Mouse (Mus musculus) thymus, postnatal 4 days (tissue): ENCODE data around the gene Smim17.
"Not testable (repeated sequence)": the region's sequence is repeated elsewhere in the genome, so short reads cannot be mapped to it uniquely, and the experiment has no call there.

Experiments
- DNase-seq: peaks from one replicate; pipeline ENCODE4 v3.0.0; 2021

Gene Smim17

GRCm38 (mm10) chr7:6397996-6398975 lies at the start of gene Smim17:
Smim17 (plus strand) TSS chr7:6398715.
- peak; percentile 73 for DNase-seq

DNA sequence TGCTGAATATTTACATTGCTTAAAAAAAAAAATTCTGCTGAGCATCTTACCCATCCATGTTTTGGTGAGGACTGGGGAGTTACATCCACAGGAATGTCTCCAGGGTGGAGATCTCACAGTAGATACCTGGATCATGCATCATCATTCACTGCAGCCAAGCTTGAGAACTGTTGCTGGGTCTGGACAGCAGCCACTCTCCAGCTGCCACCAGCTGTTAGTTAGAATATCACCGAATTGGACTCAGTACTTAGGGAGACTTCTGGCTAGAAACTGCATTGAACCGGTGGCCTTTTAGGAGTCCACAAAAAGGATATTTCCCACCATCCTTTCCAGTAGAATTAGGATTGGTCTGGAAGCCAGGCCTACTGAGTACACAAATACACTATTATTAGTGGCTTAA lies 40.4 kb upstream of the Smim17 start:
- DNase-seq = no peak

DNA sequence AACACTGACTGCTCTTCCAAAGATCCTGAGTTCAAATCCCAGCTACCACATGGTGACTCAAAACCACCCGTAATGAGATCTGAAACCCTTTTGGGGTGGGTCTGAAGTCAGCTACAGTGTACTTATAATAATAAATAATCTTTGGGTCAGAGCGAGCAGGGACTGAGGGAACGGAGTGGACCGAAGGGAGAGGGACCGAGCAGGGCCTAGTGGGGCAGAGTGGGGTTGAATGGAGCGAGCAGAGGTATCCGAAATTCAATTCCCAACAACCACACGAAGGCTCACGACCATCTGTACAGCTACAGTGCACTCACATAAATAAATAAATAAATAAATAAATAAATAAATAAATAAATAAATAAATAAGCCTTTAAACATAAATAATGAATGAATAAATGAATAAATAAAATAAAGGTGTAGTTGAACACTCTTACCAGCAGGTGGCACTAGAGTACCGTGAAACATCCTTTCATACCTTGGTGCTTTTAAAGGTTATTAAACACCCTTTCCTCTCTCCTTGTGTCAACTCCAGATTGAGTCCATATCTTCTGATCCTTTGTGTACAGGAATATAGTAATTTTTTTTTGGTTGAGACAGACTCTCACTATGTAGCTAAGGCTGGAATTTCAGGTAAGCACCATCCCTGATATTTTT lies 39.5 kb upstream of the Smim17 start:
- peak; percentile 16 for DNase-seq

GRCm38 (mm10) chr7:6360477-6361060 lies 37.9 kb upstream of the Smim17 start:
- DNase-seq = no peak

GRCm38 (mm10) chr7:6361756-6362155 lies 36.8 kb upstream of the Smim17 start:
- DNase-seq = no peak

DNA sequence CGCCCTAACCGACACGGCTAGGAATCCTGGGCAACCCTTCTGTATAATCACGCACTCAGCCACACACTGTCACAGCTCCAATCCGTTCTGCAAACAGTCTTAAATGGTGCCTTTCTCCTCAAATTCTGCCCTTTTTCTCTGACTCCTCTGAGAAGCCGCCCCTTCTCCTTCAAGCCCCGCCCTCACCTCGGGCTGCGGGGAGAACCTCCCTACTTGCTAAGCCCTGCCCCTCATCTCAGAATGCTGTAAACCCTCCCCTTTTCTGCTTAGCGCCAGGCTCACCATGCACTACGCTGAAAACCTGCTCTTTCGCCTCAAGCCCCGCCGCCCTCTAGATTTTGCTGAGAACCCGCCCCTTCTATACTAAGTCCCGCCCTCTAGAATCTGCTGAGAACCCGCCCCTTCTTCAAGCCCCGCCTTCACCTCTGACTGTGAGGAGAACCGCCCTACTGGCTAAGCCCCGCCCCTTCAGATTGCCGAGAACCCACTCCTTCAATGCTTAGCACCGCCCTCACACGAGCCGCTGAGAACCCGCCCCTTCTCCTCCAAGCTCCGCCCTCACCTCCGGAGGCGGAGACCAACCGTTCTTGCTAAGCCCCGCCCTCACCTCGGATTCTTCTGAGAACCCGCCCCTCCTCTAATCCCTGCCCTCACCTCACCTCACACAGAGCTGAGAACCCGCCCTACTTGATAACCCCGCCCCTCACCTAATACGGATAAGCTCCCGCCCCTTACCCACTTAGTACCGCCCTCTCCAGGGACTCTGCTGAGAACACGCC lies 36.1 kb upstream of the Smim17 start:
- peak; percentile 96 for DNase-seq

DNA sequence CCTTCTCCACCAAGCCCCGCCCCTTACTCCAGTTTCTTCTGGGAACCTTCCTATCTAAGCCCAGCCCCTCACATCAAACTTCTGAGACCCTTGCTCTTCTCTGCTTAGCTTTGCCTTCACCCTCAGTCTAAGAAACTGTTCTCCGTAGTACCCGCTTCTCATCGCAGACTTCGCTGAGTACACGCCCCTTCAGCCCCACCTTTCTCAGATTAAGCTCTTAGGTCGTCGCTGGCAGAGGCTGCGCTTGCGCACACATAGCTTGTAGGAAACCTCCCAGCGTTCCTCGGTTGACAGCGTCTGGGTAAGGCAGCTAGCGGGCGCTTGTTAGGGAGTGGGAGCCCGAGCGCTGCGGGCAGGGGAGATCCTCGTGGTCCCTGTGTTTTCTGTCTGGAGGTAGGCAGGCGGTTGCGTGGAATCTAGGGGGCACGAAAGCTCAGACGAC lies 35.4 kb upstream of the Smim17 start, which contains the start of gene Zfp78:
TSS of gene Zfp78 (plus strand) at position 234 of the 442 bp plus-strand sequence.
- DNase-seq = peak; percentile 84

DNA sequence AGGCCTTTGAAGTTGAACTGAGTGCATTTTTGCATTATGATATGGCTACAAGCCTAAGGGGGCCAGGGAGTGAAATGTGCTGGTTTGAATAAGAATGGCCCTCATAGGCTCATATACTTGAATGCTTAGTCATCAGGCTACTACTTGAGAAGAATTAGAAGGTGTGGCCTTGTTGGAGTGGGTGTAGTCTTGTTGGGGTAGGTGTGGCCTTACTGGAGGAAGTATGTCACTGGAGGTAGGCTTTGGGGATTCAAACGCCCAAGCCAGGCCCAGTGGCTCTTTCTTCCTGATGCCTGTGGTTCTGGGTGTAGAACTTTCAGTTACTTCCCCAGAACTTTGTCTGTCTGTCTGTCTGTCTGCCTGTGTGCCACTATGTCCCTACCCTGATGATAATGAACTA lies 33.8 kb upstream of the Smim17 start:
- DNase-seq = no peak

GRCm38 (mm10) chr7:6367185-6367584 lies 31.3 kb upstream of the Smim17 start:
- no peak for DNase-seq

GRCm38 (mm10) chr7:6368146-6368545 lies 30.4 kb upstream of the Smim17 start:
- DNase-seq = not testable (repeated sequence)

DNA sequence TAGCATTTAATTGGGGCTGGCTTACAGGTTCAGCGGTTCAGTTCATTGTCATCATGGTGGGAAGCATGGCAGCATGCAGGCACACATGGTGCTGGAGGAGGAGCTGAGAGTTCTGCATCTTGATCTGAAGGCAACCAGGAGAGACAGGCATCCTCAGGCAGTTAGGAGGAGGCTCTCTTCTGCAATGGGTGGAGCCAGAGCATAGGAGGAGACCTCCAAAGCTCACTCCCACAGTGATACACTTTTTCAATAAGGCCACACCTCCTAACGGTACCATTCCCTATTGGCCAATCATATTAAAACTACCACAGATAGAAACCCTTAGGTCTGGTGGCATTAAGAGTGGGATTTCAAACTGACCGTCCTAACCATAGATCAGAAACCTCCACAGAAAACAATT lies 29.1 kb upstream of the Smim17 start:
- no peak for DNase-seq

GRCm38 (mm10) chr7:6372993-6373392 lies 25.5 kb upstream of the Smim17 start:
- no peak for DNase-seq

DNA sequence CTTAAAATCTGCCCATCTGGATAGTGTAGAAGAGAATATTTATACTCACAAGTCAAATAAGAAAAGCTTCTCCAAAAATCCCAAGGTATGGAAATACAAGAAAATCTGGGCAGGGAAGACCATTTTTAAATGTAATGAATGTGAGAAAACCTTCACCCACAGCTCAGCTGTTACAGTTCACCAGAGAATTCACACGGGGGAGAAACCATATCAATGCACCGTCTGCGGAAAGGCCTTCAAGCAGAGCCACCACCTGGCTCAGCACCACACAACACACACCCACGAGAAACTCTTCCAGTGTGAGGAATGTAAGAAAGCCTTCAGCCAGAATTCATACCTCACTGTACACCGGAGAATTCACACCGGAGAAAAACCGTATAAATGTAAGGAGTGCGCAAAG lies 20.1 kb upstream of the Smim17 start:
- no peak for DNase-seq

- no peak for DNase-seq
These were observed 17.1 kb upstream of the Smim17 start for GRCm38 (mm10) chr7:6381431-6381830.

DNA sequence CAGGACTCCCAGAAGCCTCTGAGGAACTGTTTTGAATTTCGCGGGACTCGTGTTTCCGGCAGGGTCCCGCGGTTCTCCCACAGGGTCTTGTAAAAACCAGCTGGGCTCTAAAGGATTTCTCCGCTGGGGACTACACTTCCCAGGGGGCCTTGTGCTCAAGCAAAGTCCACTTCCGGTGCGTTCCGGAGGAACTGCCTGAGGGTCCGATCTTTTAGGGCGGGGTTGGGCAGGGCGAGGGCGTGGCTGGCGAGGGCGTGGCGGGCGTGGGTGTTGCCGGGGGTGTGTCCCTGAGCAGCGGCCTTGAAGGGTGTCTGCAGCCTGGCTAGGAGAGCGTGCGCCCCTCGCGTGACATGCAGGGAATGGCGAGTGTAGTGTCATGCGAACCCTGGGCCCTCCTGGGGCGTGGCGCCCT lies 15.5 kb upstream of the Smim17 start, which contains the start of gene Zfp28:
TSS of gene Zfp28 (plus strand) at position 252 of the 412 bp plus-strand sequence.
- DNase-seq = peak; percentile 95

- no peak for DNase-seq
These were observed 14.5 kb upstream of the Smim17 start for GRCm38 (mm10) chr7:6384011-6384410.

DNA sequence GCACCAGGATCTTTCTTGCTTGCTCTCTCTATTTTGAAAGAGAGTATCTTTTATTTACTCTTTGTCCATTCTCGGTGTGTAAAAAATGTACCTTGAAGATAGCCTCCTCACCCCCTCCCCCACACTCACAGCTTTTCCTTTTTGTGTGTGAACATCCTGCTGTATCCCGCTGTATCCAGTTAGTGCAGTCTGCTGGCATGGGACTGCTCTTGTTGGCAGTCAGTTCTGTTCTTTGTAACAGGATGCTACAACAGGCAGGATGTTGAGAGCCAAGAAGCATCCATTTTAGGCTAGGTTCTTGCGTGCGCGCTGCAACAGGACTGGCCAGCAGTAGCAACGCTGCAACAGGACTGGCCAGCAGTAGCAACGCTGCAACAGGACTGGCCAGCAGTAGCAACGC lies 11.5 kb upstream of the Smim17 start:
- DNase-seq = no peak

DNA sequence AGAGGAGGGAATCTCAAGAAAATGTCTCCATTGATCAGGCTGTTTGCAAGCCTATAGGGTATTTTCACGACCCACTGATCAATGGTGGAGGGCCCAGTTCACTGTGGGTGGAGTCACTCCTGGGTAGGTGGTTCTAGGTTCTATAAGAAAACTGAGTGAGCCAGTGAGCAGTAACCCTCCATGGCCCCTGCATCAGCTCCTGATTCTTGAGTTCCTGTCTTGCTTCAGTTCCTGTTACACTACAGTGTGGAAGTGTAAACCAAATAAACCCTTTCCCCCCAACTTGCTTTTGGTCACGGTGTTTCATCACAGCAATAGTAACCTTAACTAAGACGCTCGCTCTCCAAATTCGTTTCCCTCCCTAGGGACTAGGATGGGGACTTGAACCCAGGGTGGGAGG lies 9.5 kb upstream of the Smim17 start:
- DNase-seq = no peak

DNA sequence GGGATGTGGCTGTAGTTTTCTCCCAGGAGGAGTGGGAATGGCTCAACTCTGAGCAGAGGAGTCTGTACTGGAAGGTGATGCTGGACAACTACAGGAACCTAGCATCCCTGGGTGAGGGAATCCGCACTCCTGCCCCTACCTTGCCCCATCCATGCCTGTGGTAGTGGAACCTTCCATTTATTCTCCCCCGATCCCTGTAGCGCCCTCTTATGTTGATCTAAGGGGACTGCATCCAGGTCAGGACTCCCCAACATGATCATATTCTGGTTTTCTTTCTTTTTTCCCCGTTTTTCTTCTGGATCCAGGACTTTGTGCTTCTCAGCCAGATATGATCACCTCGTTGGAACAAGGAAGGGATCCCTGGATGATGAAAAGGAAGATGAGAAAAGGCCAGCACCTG lies 9.1 kb upstream of the Smim17 start:
- no peak for DNase-seq

GRCm38 (mm10) chr7:6410043-6410442 lies 11.5 kb downstream of the Smim17 start, which contains the start of gene Gm20715:
Gm20715 (plus strand) TSS chr7:6410277.
- peak; percentile 87 for DNase-seq

- no peak for DNase-seq
These were observed 16.3 kb downstream of the Smim17 start for GRCm38 (mm10) chr7:6414626-6415441.

DNA sequence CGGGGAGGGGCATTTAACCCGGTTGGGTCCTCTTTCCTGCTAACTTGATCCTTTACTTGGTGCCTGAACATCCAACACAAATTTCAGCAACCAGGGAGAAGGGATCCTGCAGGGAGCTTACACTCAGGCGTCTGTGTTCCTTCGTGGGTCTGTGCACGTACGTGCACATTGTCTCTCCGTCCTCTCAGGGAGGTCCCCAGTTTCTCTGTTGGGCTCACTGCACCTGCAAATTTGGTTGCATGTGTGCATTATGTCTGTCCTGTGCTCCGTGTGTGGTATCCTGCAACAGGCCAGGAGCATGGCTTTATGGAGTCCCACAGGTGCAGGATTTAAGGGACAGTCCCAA lies 16.9 kb downstream of the Smim17 start:
- no peak for DNase-seq
